Mouse (Mus musculus) thymus, postnatal 10 days (tissue): ENCODE measurements around the gene Bud23.

Source experiments
- DNase-seq, 2 experiments: peaks; one replicate each; pipeline ENCODE4 v3.0.0; 2021; ENCODE audit warnings: low spot score in 2 of 2

The Bud23 gene

GRCm38 (mm10) chr5:135021814-135022213, 42.9 kb downstream of the Bud23 start:
- DNase-seq = no peak

GRCm38 (mm10) chr5:135016224-135016759, 48.5 kb downstream of the Bud23 start:
- DNase-seq = no peak

DNA sequence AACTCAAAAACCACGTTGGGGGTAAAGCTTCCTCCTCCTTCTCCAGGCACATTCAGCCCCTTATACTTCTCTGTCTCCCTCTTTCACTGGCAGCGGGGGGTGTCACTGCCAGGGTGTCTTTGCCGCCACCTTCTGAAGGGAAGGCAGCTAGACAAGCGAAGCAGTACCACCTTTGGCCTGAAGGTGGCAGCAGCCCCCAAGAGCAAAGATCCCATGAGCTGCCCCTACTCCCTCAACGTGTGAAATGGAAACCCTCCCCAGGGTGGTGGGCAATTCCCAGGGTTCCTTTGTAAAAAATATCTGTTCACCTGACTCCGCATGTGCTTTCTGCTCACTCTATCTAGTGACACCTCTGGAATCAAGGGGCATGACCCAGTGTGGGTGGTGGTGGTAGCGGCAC, 49.3 kb downstream of the Bud23 start:
- DNase-seq = peak; percentile 69 to 88

DNA sequence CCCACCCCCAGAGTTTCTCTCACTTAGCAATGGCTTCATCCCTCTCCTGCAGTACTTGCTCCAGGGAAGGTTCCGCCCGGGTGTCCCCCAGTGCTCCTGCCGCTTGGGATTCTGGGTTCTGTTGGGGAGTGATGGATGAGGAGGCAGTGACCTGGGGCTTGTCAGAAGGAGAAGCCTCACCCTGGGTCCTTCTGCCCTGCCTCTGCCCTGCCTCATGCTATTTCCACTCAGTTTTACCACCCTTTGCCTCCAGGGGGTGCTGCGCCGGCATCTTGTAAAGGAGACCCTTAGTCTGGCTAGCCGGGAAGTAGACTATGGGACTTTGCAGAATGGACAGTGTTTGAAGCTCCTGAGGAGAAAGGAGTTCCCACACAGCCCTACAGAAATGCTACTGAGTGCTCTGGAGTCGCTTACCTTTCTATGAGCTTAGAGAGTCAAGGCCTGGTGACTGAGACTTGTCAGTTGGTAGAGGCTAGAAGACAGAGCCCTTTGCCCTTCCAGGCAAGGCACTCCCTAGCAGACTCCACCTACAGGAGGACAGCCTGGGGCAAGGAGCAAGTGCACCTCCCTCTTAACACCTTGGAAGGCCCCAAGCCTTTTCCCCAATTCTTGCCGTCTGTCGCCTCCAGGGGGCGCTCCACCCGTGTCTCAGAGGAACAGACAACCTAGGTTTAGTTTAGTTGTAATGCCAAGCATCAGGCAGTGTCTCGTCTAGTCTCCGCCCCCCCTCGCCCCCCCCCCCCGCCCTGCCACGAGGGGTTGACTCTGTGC, 51.9 kb downstream of the Bud23 start:
- DNase-seq = peak; percentile 75 to 88

GRCm38 (mm10) chr5:135011809-135012613, 52.7 kb downstream of the Bud23 start:
- DNase-seq = no peak

GRCm38 (mm10) chr5:135010841-135011743, 53.7 kb downstream of the Bud23 start:
- DNase-seq = no peak

DNA sequence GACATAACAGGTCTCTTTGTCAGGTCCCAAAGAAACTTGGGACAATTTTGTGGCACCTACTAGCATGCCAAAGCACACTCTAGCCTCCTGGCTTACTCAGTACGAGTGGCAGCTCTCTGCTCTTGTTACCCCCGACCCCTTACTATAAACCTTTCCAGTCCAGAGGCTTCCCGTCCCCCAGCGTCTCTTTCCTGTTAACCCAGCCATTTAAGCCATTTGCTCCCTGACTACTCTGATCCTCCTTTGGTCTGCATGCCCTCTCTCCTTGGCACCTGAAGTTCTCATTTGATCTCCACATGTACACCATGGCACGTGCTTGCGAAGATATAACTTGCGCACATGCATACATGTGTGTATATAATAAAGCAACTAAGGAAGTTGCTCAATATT, 54.4 kb downstream of the Bud23 start:
- no peak for DNase-seq

DNA sequence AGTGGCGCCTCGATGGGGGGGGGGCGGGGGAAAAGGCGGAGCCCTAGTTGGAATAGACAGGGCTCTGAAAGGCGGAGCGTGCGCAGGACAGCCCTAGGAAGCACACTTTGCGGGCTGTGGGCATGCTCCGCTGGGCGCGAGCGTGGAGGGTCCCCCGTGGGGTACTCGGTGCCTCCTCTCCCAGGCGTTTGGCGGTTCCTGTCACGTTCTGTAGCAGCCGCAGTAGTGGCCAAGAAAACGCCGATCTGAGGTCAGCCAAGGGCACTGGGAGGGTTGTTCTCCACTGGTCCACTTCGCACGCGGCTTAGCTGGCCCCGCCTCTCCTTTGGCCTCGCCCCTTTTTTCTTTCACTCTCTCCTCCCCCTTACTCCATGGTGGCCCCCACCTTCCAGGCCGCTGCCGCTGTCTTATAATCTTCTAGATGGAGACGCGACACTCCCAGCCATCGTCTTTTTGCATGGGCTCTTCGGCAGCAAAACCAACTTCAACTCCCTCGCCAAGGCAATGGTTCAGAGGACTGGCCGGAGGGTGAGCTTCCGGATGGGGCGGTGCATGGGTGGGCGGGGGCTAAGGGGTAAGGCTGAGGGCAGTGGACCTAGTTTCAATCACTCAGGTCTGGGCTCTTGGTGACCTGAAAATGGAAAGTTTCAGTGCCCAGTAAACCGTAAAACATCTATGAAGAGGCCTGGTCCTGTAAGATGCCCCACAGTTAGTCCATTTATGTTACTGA, 55.0 kb downstream of the Bud23 start:
- DNase-seq = peak; percentile 66 to 72

- peak; percentile 97 to 99 for DNase-seq
These were observed 55.8 kb downstream of the Bud23 start, which contains the start of gene Abhd11 for GRCm38 (mm10) chr5:135008671-135009589. Abhd11 (plus strand) TSS chr5:135009152.

GRCm38 (mm10) chr5:135007802-135008571, 56.8 kb downstream of the Bud23 start:
- DNase-seq = peak in 1 of 2 experiments; percentile 42
